Mouse (Mus musculus) megakaryocyte-erythroid progenitor cell, adult 5-6 weeks (primary cell): ENCODE measurements around the gene Cdh12. TPM values are rescaled to one million over a fixed set of nuclear protein-coding genes. Genes with fewer than 3 reads are reported as not detected.
"Not testable (repeated sequence)": the region's sequence is repeated elsewhere in the genome, so short reads cannot be mapped to it uniquely, and the experiment has no call there.

ENCODE experiments used
- ATAC-seq: replicated peaks from 2 replicates; pipeline ENCODE4 v1.8.0; 2016; ENCODE audit warnings: mild to moderate bottlenecking, inconsistent platforms; ENCODE audit not compliant: severe bottlenecking, poor library complexity, low FRiP score, low TSS enrichment
- total RNA-seq, 2 experiments: library from RNA; stranded (forward) in 1 of 2; stranded (reverse) in 1 of 2; fragments of 200-1000, 215-1000 nt in 1 of 2; fragments of >200 nt in 1 of 2; fragmentation: Nextera tagmentation in 1 of 2; gene quantifications; 2 replicates each; pipeline ENCODE4 v1.2.3; 2014 to 2017

Cdh12 gene
- total RNA-seq, 2 experiments from 2014 or later, result not detected

DNA sequence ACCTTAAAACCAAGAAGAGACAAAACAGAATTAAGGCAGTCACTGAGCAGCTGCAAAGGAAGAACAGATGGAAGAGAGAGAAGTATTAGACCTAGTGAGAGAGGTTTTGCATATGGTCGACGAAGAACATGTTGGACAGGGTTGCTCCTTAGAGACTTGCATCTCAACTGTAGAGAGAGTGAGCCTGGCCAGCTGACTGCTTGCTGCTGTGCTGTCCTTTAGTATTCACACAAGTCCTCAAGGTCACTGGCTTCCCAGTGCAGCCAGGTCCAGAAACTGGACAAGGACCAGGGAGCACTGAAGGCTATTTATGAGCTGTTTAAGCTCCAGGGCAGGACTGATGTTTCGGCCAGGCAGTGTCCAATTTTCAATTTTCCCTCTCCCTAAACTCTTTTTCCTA is 559.9 kb downstream of the Cdh12 start:
- ATAC-seq, result no peak

DNA sequence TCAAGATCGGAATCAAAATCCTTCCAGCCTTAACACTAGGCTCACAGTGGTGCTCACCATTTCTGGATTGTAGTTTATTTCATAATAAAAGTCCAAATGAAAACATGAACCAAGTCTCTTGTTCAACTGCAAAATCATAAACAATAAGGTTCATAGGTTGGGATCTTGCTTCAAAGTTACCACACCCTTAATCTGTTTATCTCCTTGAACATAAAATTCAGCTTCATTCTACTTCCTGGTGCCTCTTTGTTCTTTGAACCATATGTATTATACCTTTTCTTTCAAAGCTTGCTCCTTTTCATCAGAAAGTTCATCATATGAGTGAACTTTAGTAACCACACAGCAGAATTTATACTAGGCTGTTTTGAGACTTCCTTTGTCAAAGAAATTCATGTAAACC is 614.6 kb downstream of the Cdh12 start:
- no peak for ATAC-seq

DNA sequence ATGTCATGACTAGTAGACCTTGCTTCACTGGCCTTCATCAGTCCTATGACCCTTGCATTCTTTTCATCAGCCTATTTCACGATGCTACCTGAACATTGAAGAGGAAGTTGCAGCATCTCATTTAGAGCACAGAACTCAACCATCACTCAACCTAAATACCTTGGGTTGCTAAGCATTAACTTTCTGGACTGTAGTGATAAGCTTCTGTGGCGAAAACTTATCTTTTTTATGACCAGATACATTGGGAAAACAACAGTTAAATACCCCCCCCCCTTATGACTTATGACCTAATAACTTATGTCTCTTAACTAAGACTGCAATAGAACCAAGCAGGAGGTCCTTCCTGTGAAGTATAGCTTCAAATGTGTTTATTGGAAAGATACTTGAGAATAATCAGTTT is 620.2 kb downstream of the Cdh12 start:
- ATAC-seq, result no peak

DNA sequence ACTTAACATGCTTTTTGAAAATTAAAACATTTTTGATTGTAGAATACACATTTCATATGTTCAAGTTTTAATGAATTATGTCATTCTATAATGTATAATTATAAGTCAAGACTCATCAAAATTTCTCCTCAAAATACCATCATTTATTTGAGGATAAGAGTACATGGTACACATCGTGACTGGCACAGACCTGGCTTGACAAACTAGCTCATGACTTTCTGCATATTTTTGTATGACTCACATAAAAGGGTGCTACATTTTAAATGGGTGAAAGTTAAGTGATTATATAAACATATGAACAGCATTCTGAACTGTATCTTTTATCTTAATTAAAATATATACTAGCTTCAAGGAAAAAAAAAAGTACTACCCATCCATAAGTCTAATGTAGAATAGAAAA is 643.8 kb downstream of the Cdh12 start:
- ATAC-seq, result no peak

DNA sequence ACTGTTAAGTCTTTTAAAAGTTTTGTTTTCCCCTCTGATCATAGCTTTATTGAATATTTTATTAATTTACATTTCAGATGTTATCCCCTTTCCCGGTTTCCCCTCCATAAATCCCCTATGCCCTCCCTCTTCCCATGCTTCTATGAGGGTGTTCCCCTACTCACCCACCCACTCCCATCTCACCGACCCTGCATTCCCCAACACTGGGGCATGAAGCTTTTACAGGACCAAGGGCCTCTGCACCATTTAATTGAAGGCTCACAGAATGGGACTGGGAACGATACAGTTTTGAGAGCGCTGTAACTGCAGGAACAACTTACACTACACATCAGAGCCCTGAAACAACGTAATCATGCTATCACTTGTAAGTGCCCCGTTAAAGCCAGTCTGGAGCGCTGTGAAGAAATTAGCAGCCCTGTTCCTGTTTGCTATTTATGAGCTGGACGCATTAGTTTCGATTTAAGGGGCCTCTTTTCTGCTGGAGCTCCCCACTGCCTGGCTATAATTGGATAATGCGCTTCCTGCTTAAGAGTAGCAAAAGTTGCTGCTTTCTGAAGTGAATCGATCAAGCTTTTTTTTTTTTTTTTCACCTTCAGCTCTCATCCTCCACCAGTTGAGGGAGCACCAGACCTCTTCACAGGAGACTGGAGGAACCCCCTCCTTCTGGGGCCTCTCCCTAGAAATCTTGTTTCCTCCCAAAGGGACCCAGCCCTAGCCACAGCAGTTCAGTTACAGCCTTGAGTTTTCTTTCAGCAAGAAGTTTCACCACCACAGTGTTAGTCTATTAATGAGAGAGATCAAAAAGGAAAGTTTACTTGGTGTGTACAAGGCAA is 660.2 kb downstream of the Cdh12 start:
- no peak for ATAC-seq

DNA sequence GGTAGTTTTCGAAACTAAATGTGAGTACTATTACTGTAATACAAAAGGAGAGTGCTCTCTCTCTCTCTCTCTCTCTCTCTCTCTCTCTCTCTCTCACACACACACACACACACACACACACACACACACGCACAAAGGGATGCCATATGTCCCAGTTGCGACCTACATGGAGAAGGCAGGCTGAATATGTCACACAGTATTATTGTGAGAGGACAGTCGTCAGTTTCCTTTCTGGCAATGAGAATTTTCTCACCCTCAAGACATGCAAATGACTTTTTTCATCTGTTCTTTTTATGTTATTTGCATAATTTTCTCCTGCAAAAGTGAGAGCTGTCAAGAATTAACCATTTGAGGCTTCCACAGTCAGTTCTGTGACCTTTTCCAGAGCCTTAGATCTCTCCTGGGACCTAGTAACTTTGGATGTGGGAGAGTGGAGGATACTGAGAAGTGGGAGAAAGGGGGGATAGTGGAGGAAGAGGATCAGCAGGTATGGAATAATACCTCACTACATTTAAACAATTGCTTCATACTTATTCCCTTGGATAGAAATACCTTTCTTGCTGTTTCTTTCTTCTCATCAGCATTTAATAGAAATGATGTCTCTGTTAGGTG is 660.9 kb downstream of the Cdh12 start:
- ATAC-seq, result no peak

DNA sequence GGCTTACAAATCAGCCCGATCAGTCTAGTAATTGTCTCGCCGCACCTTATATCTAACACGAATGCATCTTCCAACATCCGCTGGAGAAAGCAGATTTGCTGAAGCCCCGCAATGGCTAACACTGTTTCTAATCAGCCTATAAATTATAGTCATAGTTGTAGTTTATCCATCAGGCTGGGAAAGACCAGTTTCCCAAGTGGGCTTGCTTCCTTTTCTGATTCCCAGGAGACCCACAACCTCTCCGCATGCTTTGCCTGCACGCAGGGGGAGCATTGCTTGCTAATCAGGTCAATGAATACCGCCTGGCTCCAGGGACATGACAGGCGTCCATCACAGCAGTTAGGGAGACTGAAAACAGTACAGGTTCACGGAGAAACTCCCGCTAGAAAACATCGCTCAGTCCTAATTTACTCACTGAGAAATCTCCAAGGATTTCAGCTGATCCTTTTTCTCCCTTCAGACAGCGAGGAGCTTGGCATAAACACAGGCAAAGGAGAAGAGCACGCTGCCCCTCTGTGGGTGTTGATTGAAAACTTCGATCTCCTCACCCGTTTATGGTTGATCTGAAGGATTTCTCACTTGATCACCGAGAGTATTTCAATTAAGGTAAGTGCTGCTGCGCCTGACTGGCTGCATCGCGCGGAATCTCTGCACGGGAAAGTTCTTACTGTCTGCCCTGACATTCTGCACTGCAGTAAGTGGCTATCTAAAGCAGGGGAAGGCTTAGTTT is 662.0 kb downstream of the Cdh12 start:
- ATAC-seq, result no peak

GRCm38 (mm10) chr15:21114775-21115174 is 665.7 kb downstream of the Cdh12 start:
- peak; percentile 85 for ATAC-seq

DNA sequence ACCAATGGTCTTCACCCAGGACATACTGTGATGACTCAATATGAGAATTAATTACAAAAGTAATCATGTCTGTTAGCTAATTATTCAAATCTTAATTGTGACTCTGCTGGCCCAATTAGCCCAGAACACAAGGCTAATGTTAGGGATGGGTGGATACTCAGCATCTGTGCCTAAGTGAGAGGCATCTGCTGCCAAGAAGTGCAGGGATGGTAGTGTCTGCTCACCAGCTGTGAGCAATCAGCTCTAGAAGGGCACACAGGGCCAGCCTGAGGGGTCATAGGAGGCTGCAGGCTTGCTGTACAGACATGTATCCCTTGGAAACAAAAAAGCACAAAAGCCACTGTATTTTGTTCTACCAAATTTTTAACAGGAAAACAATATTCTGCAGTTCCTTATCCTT is 681.6 kb downstream of the Cdh12 start:
- ATAC-seq, result no peak

GRCm38 (mm10) chr15:21132999-21133398 is 683.9 kb downstream of the Cdh12 start:
- no peak for ATAC-seq

GRCm38 (mm10) chr15:21146896-21147295 is 697.8 kb downstream of the Cdh12 start:
- no peak for ATAC-seq

- no peak for ATAC-seq
These were observed 704.5 kb downstream of the Cdh12 start for GRCm38 (mm10) chr15:21153602-21154001.

- no peak for ATAC-seq
These were observed 730.7 kb downstream of the Cdh12 start for GRCm38 (mm10) chr15:21179727-21180126.

DNA sequence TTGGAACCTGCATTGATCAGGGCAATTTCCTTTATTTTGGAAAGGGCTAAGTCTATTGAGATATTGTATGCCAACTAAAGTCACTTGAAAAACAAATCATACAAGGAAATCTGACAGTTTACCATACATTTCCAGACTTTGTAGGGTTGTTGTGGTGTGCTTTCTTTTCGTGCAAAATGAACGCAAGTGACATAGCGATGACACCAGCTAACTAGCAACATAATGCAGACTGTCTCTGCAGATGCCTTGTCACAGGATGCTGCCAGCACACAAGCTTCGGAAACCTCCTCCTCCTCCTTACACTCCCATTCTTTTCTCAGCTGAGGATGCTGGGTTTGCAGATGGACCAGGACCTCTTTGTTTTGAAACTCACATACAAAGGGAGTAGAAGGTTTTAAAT is 731.1 kb downstream of the Cdh12 start:
- ATAC-seq, result no peak

- ATAC-seq, result no peak
These were observed 736.7 kb downstream of the Cdh12 start for GRCm38 (mm10) chr15:21185799-21186198.

GRCm38 (mm10) chr15:21210089-21210488 is 761.0 kb downstream of the Cdh12 start:
- ATAC-seq, result not testable (repeated sequence)

DNA sequence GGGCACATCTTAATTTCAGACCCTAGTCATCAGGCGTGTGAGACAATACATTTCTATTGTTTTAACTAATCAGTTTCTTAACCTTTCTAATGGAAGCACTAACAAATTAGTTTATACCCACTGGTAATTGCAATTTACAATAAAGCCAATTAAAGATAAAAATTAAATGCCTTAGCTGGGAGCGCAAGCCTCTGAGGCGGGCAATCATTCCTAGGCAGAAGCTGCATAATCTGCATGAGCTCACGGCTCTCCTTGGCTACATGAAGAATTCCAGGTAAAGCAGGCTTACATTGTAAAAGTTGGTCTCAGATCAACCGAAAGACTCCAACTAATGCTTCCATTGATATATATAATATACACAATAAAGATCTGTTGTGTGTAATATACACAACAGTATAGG is 773.9 kb downstream of the Cdh12 start:
- no peak for ATAC-seq

GRCm38 (mm10) chr15:21261318-21261717 is 812.3 kb downstream of the Cdh12 start:
- no peak for ATAC-seq

DNA sequence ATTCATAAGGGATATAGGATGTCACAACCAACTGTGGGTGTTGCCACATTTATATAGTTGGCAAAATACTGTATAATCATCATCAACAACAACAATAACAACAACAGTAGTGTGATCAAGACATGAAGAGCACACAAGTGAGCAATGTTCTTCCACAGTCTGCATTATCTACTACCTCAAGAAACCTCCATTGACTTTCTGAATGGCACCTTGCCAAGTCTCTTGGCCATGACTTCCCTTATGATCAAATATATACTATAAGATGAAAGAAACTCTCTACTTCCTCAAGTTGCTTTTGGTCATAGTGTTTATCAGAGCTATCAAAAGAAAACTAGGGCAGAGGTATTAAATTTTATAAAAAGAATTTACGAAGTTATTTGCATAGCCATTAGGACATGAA is 820.8 kb downstream of the Cdh12 start:
- ATAC-seq, result no peak

DNA sequence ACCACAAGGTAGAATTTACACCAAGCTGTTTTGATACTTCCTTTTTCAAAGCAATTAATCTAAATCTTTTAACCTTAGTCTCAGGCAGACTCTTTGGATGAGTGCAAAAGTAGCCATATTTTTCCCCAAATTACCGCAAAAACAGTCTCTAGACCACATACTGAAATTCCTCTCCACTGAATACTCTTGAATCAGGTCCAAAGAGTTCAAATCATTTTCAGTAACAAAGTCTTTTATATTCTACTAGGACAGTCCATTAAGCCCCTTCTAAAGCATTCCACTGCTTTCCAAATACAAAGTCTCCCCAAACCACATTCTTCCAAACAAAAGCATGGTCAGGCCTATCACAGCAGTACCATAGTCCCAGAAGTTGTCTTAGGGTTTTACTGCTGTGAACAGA is 848.0 kb downstream of the Cdh12 start:
- no peak for ATAC-seq

GRCm38 (mm10) chr15:21315457-21315856 is 866.4 kb downstream of the Cdh12 start:
- no peak for ATAC-seq
